Mouse (Mus musculus) bone marrow, adult 2 months (tissue): ENCODE measurements at regions not wholly inside any gene's neighbourhood (a gene's known extent, or its start where the extent isn't known, plus 50 kb on each side); places are given as distances from the start of the nearest gene placed in this dataset.

Source experiments
- CTCF ChIP-seq: fragments of 200-500 bp; IDR thresholded peaks from 2 replicates; pipeline ENCODE4 v1.5.1; 2011; ENCODE audit warnings: low read length, control low read depth; ENCODE audit not compliant: control insufficient read depth, insufficient read depth
- POLR2A ChIP-seq: fragments of 200-500 bp; IDR thresholded peaks from 2 replicates; pipeline ENCODE4 v1.6.1; 2011; ENCODE audit warnings: low read depth, mild to moderate bottlenecking, control low read depth, low read length, borderline replicate concordance; ENCODE audit not compliant: control insufficient read depth

GRCm38 (mm10) chr9:113229391-113229790, 478.7 kb downstream of the Pdcd6ip start:
- TF ChIP-seq CTCF: no peak
- no peak for TF ChIP-seq POLR2A
